Mouse (Mus musculus): ENCODE measurements around the gene Gm43518. TPM values are rescaled to one million over a fixed set of nuclear protein-coding genes. Genes with fewer than 3 reads are reported as not detected.
A peak's percentile ranks its signal among the peaks of the same experiment; 100 is the strongest.

Gene Gm43518
- polyA plus RNA-seq, 1 experiment, result 0.64 TPM

- DNase-seq, result peak; percentile 64
- 49% methylated on average over 7 of the region's 7 CpGs for WGBS
These were observed 20.0 kb downstream of the Gm43518 start for GRCm38 (mm10) chr5:123947041-123947761.

GRCm38 (mm10) chr5:123952365-123953045 lies 25.3 kb downstream of the Gm43518 start:
- Histone ChIP-seq H3K4me3 (ENCODE audit: insufficient read depth, low read depth, low read length) (no peak overlapping the region), H3K4me1 (ENCODE audit: control insufficient read depth, insufficient read depth, low read length) (no peaks in the 10 kb centered on the region), H3K27ac (ENCODE audit: insufficient read depth, low read depth, low read length) (no peak overlapping the region), H3K27me3 (replicated peaks; ENCODE audit: control insufficient read depth, insufficient read depth, low read length) (no peaks in the 10 kb centered on the region), H3K36me3 (ENCODE audit: control insufficient read depth, insufficient read depth, low read length) (no peaks in the 10 kb centered on the region)
- no peak for DNase-seq
- 55% methylated on average over 5 of the region's 5 CpGs for WGBS
- TF ChIP-seq CTCF (conservative IDR thresholded peaks at IDR 0.05; ENCODE audit: insufficient read depth, insufficient read length, low read depth, low read length), result no peak
- no peak for TF ChIP-seq POLR2A (IDR thresholded peaks at IDR 0.05; ENCODE audit: low read depth, low read length)

More at GRCm38 (mm10) chr5:123947041-123947761, 20.0 kb downstream of the Gm43518 start:
- no peaks in the 10 kb centered on the region for H3K4me1 ChIP-seq (ENCODE audit: control insufficient read depth, insufficient read depth, low read length)
- no peaks in the 10 kb centered on the region for H3K27me3 ChIP-seq (replicated peaks; ENCODE audit: control insufficient read depth, insufficient read depth, low read length)
- H3K27ac ChIP-seq (ENCODE audit: insufficient read depth, low read depth, low read length), result no peak overlapping the region
- H3K4me3 ChIP-seq (ENCODE audit: insufficient read depth, low read depth, low read length), result no peak overlapping the region
- TF ChIP-seq CTCF (conservative IDR thresholded peaks at IDR 0.05; ENCODE audit: insufficient read depth, insufficient read length, low read depth, low read length), result 0 out of 2 replicates have a peak, but pooled peaks have one; percentile 23
- no peak for TF ChIP-seq POLR2A (IDR thresholded peaks at IDR 0.05; ENCODE audit: low read depth, low read length)
- no peaks in the 10 kb centered on the region for H3K36me3 ChIP-seq (ENCODE audit: control insufficient read depth, insufficient read depth, low read length)

GRCm38 (mm10) chr5:123957213-123957612 lies 30.0 kb downstream of the Gm43518 start:
- Histone ChIP-seq H3K36me3 (ENCODE audit: control insufficient read depth, insufficient read depth, low read length) (no peaks in the 10 kb centered on the region), H3K27me3 (replicated peaks; ENCODE audit: control insufficient read depth, insufficient read depth, low read length) (no peaks in the 10 kb centered on the region), H3K4me1 (ENCODE audit: control insufficient read depth, insufficient read depth, low read length) (no peaks in the 10 kb centered on the region), H3K4me3 (ENCODE audit: insufficient read depth, low read depth, low read length) (no peak overlapping the region), H3K27ac (ENCODE audit: insufficient read depth, low read depth, low read length) (no peak overlapping the region)
- TF ChIP-seq CTCF (conservative IDR thresholded peaks at IDR 0.05; ENCODE audit: insufficient read depth, insufficient read length, low read depth, low read length) (no peak), POLR2A (IDR thresholded peaks at IDR 0.05; ENCODE audit: low read depth, low read length) (no peak)
- 90% methylated on average over 8 of the region's 8 CpGs for WGBS
- no peak for DNase-seq

GRCm38 (mm10) chr5:123959018-123959417 lies 31.8 kb downstream of the Gm43518 start:
- no peak for DNase-seq
- no peaks in the 10 kb centered on the region for H3K4me1 ChIP-seq (ENCODE audit: control insufficient read depth, insufficient read depth, low read length)
- H3K27me3 ChIP-seq (replicated peaks; ENCODE audit: control insufficient read depth, insufficient read depth, low read length), result no peaks in the 10 kb centered on the region
- H3K4me3 ChIP-seq (ENCODE audit: insufficient read depth, low read depth, low read length), result no peak overlapping the region
- TF ChIP-seq CTCF (conservative IDR thresholded peaks at IDR 0.05; ENCODE audit: insufficient read depth, insufficient read length, low read depth, low read length) (no peak), POLR2A (IDR thresholded peaks at IDR 0.05; ENCODE audit: low read depth, low read length) (no peak)
- WGBS, result 76% methylated on average over 3 of the region's 3 CpGs
- H3K36me3 ChIP-seq (ENCODE audit: control insufficient read depth, insufficient read depth, low read length), result no peaks in the 10 kb centered on the region
- H3K27ac ChIP-seq (ENCODE audit: insufficient read depth, low read depth, low read length), result no peak overlapping the region

- Histone ChIP-seq H3K27ac (ENCODE audit: insufficient read depth, low read depth, low read length) (no peak overlapping the region), H3K27me3 (replicated peaks; ENCODE audit: control insufficient read depth, insufficient read depth, low read length) (no peaks in the 10 kb centered on the region), H3K4me1 (ENCODE audit: control insufficient read depth, insufficient read depth, low read length) (no peaks in the 10 kb centered on the region), H3K4me3 (ENCODE audit: insufficient read depth, low read depth, low read length) (no peak overlapping the region), H3K36me3 (ENCODE audit: control insufficient read depth, insufficient read depth, low read length) (no peaks in the 10 kb centered on the region)
- TF ChIP-seq POLR2A (IDR thresholded peaks at IDR 0.05; ENCODE audit: low read depth, low read length), result no peak
- no peak for TF ChIP-seq CTCF (conservative IDR thresholded peaks at IDR 0.05; ENCODE audit: insufficient read depth, insufficient read length, low read depth, low read length)
- WGBS, result 77% methylated on average over 8 of the region's 8 CpGs
- DNase-seq, result no peak
These were observed 32.9 kb downstream of the Gm43518 start for GRCm38 (mm10) chr5:123960129-123960528.

GRCm38 (mm10) chr5:123961046-123961445 lies 33.8 kb downstream of the Gm43518 start:
- TF ChIP-seq POLR2A (IDR thresholded peaks at IDR 0.05; ENCODE audit: low read depth, low read length) (no peak), CTCF (conservative IDR thresholded peaks at IDR 0.05; ENCODE audit: insufficient read depth, insufficient read length, low read depth, low read length) (no peak)
- WGBS, result 89% methylated on average over 12 of the region's 12 CpGs
- Histone ChIP-seq H3K27ac (ENCODE audit: insufficient read depth, low read depth, low read length) (no peak overlapping the region), H3K36me3 (ENCODE audit: control insufficient read depth, insufficient read depth, low read length) (no peaks in the 10 kb centered on the region), H3K27me3 (replicated peaks; ENCODE audit: control insufficient read depth, insufficient read depth, low read length) (no peaks in the 10 kb centered on the region), H3K4me3 (ENCODE audit: insufficient read depth, low read depth, low read length) (no peak overlapping the region), H3K4me1 (ENCODE audit: control insufficient read depth, insufficient read depth, low read length) (no peaks in the 10 kb centered on the region)
- no peak for DNase-seq

GRCm38 (mm10) chr5:123964208-123964607 lies 37.0 kb downstream of the Gm43518 start:
- H3K36me3 ChIP-seq (ENCODE audit: control insufficient read depth, insufficient read depth, low read length), result no peaks in the 10 kb centered on the region
- WGBS, result 90% methylated on average over 4 of the region's 4 CpGs
- H3K4me1 ChIP-seq (ENCODE audit: control insufficient read depth, insufficient read depth, low read length), result peaks cover 6% of the 10 kb centered on the region; the same call in 1 of the 2 replicates
- TF ChIP-seq POLR2A (IDR thresholded peaks at IDR 0.05; ENCODE audit: low read depth, low read length), result no peak
- no peak for TF ChIP-seq CTCF (conservative IDR thresholded peaks at IDR 0.05; ENCODE audit: insufficient read depth, insufficient read length, low read depth, low read length)
- no peak overlapping the region for H3K27ac ChIP-seq (ENCODE audit: insufficient read depth, low read depth, low read length)
- no peak for DNase-seq
- H3K4me3 ChIP-seq (ENCODE audit: insufficient read depth, low read depth, low read length), result no peak overlapping the region
- H3K27me3 ChIP-seq (replicated peaks; ENCODE audit: control insufficient read depth, insufficient read depth, low read length), result no peaks in the 10 kb centered on the region

Measured in kidney, adult 2 months (tissue).